In the genomic region with DNA sequence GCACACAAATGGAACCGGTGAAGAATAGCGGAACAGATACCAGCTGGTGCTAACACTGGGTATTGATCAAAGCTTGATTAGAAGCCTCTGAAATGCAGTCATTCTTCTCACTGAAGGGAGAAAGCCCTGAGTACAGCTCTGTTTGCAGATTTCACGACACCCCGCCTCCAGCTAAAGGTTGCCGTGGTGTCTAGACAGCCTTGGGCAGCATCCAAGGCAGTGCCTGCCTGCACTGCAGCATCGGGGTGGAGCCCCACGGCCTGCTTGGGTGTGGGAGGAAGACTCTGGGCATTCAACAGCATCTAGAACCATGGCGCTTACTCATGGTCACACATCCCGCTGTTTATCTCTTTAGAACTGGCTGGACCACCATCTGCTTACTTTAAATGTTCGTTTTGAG, we compare ENCODE assay signal across 9 mouse cellular contexts. TPM values are rescaled to one million over a fixed set of nuclear protein-coding genes. Genes with fewer than 3 reads are reported as not detected.
DNase-seq lines count a peak whose midpoint lies in the region; ATAC-seq and TF ChIP-seq lines count a peak whose summit lies in the region.
"Had no signal": no experiment of that assay in that cellular context is flagged by ENCODE, and none has a peak within 500 bp of the region (broad histone marks: within the 10 kb centered on the region; RNA-seq: fewer than 3 reads in every experiment).

No protein-coding gene starts in this region.

- no peak overlapping the region for H3K9ac ChIP-seq in lung, embryonic 14.5 days
- H3K9ac ChIP-seq: liver, embryonic 13.5 days had no signal

- peak; percentile 39 for DNase-seq in lung, embryonic 14.5 days
- no peak for DNase-seq in lung, postnatal 25 days (ENCODE audit: low spot score)
- DNase-seq in cerebellum, postnatal 10 days: peak; percentile 57 to 65
- peak; percentile 81 for DNase-seq in layer of hippocampus, adult 9-11 months
- DNase-seq in right cerebral cortex, postnatal 14 days: peak; percentile 62
- no peak for DNase-seq in gastrocnemius, adult 2 months
- DNase-seq in spleen, postnatal 4 days (ENCODE audit: low spot score in 2 of 2): no peak
- no peak for DNase-seq in thymus, postnatal 4 days
- DNase-seq: liver, embryonic 13.5 days had no signal

- intact Hi-C loops in gastrocnemius, adult 2 months (cut with DNase I): no loop called here

- no peak overlapping the region for H3K27ac ChIP-seq in lung, embryonic 14.5 days (ENCODE audit: low read depth)
- H3K27ac ChIP-seq in gastrocnemius, adult 2 months: no peak overlapping the region
- H3K27ac ChIP-seq: liver, embryonic 13.5 days had no signal

- H3K36me3 ChIP-seq in lung, embryonic 14.5 days (ENCODE audit: insufficient read depth): no peaks in the 10 kb centered on the region
- H3K36me3 ChIP-seq: liver, embryonic 13.5 days had no signal

- peaks cover 36% of the 10 kb centered on the region for H3K27me3 ChIP-seq in lung, embryonic 14.5 days (ENCODE audit: insufficient read depth, low read length)

- H3K9me3 ChIP-seq in lung, embryonic 14.5 days (ENCODE audit: low read depth, low read length): no peaks in the 10 kb centered on the region
- H3K9me3 ChIP-seq: liver, embryonic 13.5 days had no signal

- peaks cover 7% of the 10 kb centered on the region; the same call in 1 of the 2 replicates for H3K4me1 ChIP-seq in lung, embryonic 14.5 days (ENCODE audit: insufficient read depth)

- no peak for TF ChIP-seq CTCF in lung, embryonic 14.5 days (IDR thresholded peaks at IDR 0.05; ENCODE audit: low read depth)
- no peak for TF ChIP-seq CTCF in gastrocnemius, adult 2 months (IDR thresholded peaks at IDR 0.05)

- H3K4me2 ChIP-seq in lung, embryonic 14.5 days: no peak overlapping the region
- H3K4me2 ChIP-seq: liver, embryonic 13.5 days had no signal

- no peak for ATAC-seq in lung, embryonic 14.5 days (ENCODE audit: insufficient read depth)

- H3K4me3 ChIP-seq in lung, embryonic 14.5 days (ENCODE audit: low read depth, low read length): no peak overlapping the region
- H3K4me3 ChIP-seq in gastrocnemius, adult 2 months: no peak overlapping the region
- H3K4me3 ChIP-seq: liver, embryonic 13.5 days had no signal

- 58% methylated on average over 10 of the region's 10 CpGs for WGBS in lung, embryonic 14.5 days

RNA-seq across cellular contexts. Expression of a gene that starts 3.3 kb away (rescaled TPM):
- 60.5 and 61.0 TPM in 2 replicates for polyA plus RNA-seq in lung, embryonic 14.5 days (2014; fragmentation: Nextera tagmentation; extraction: Ambion mirVana)
- 1 to 10 TPM; 3.4 to 5.3 TPM for total RNA-seq in gastrocnemius, adult 2 months (2021)

Comparison
In these comparisons a context has a peak if more than half of its experiments do, and no peak if none do; other contexts are left out.
1. DNase-seq: peak in lung, embryonic 14.5 days (single experiment), cerebellum, postnatal 10 days (2 of 2), layer of hippocampus, adult 9-11 months (single experiment) and right cerebral cortex, postnatal 14 days (single experiment); none in lung, postnatal 25 days (single experiment), gastrocnemius, adult 2 months (single experiment), spleen, postnatal 4 days (0 of 2) and thymus, postnatal 4 days (single experiment).